ENCODE assay signal across 8 mouse cellular contexts in genomic region chr8:119466105-119466504, GRCm38 (mm10). TPM values are rescaled to one million over a fixed set of nuclear protein-coding genes. Genes with fewer than 3 reads are reported as not detected.
DNase-seq lines count a peak whose midpoint lies in the region; ATAC-seq lines count a peak whose summit lies in the region.

No protein-coding gene starts in this region.

- 0 out of 2 replicates have a peak, but pooled peaks have one; percentile 32 for ATAC-seq in midbrain, embryonic 14.5 days (ENCODE audit: low FRiP score, low TSS enrichment)

- H3K9me3 ChIP-seq in midbrain, embryonic 14.5 days (ENCODE audit: control insufficient read depth, low read length): no peaks in the 10 kb centered on the region

- DNase-seq in adrenal gland, adult 2 months: peak; percentile 36
- DNase-seq in adrenal gland, adult 18-20 months (ENCODE audit: low spot score in 2 of 2): no peak
- DNase-seq in ovary, postnatal 36 days (ENCODE audit: low spot score): peak; percentile 48
- no peak for DNase-seq in ovary, postnatal 14 days (ENCODE audit: low spot score)
- peak; percentile 60 to 70 for DNase-seq in layer of hippocampus, adult 8-10 months (ENCODE audit: low spot score in 2 of 2)
- DNase-seq in midbrain, embryonic 14.5 days: peak; percentile 72
- peak; percentile 25 to 38 for DNase-seq in thymus, postnatal 10 days (ENCODE audit: low spot score in 2 of 2)
- DNase-seq in cerebellum, adult 18-20 months: no peak

- WGBS in midbrain, embryonic 14.5 days: under 1% methylated on average over 18 of the region's 18 CpGs

- no peak overlapping the region for H3K4me3 ChIP-seq in midbrain, embryonic 14.5 days (replicated peaks; ENCODE audit: low read depth, low read length)

- H3K9ac ChIP-seq in midbrain, embryonic 14.5 days (replicated peaks; ENCODE audit: low read length): no peak overlapping the region; the same call in 1 of the 2 replicates

- no peaks in the 10 kb centered on the region for H3K36me3 ChIP-seq in midbrain, embryonic 14.5 days (ENCODE audit: control insufficient read depth, insufficient read depth, low read length)

- 0 out of 2 replicates have a peak overlapping the region, but pooled peaks have one; percentile 27 for H3K27ac ChIP-seq in midbrain, embryonic 14.5 days (replicated peaks; ENCODE audit: low read depth, low read length)

- peak overlapping the region; percentile 43 for H3K4me2 ChIP-seq in midbrain, embryonic 14.5 days (ENCODE audit: low read length)

- 0 out of 2 replicates have a peak, but pooled peaks cover 7% of the 10 kb centered on the region for H3K27me3 ChIP-seq in midbrain, embryonic 14.5 days (ENCODE audit: control insufficient read depth, insufficient read depth, low read length)

- peaks cover 34% of the 10 kb centered on the region for H3K4me1 ChIP-seq in midbrain, embryonic 14.5 days (ENCODE audit: control insufficient read depth, insufficient read depth, low read length)

RNA-seq across cellular contexts. Expression of gene Necab2, which starts 19.6 kb away (rescaled TPM):
- total RNA-seq in adrenal gland, adult 2 months (2021): 1 to 10 TPM; 6.5 to 8.2 TPM
- polyA plus RNA-seq in adrenal gland, adult 2 months (2012; rRNA removed): 6.8 and 8.4 TPM in 2 replicates
- 1 to 10 TPM; 6.2 to 8.6 TPM for total RNA-seq in adrenal gland, adult 18-20 months (2021)
- total RNA-seq in layer of hippocampus, adult 8-10 months (2022): 100 to 1,000 TPM; 104 to 119 (median 115) TPM
- polyA plus RNA-seq in midbrain, embryonic 14.5 days (2014; fragmentation: Nextera tagmentation; extraction: Ambion mirVana): 45.7 and 56.4 TPM in 2 replicates

RNA-seq across cellular contexts. Expression of gene Osgin1, which starts 32.2 kb away (rescaled TPM):
- 100 to 1,000 TPM; 123 to 166 TPM for total RNA-seq in adrenal gland, adult 2 months (2021)
- 266 and 274 TPM in 2 replicates for polyA plus RNA-seq in adrenal gland, adult 2 months (2012; rRNA removed)
- total RNA-seq in adrenal gland, adult 18-20 months (2021): 100 to 1,000 TPM; 161 to 218 TPM
- 1 to 10 TPM in 2 of 4 experiments, under 1 TPM in 2; 0.22 to 1.2 (median 0.91) TPM for total RNA-seq in layer of hippocampus, adult 8-10 months (2022)
- polyA plus RNA-seq in midbrain, embryonic 14.5 days (2014; fragmentation: Nextera tagmentation; extraction: Ambion mirVana): 0.26 TPM in 1 of 2 replicates, not detected in the other

RNA-seq across cellular contexts. Expression of gene Slc38a8, which starts 35.4 kb away (rescaled TPM):
- not detected for total RNA-seq in adrenal gland, adult 2 months (2021)
- polyA plus RNA-seq in adrenal gland, adult 2 months (2012; rRNA removed): 0.11 and 0.12 TPM in 2 replicates
- not detected for total RNA-seq in adrenal gland, adult 18-20 months (2021)
- under 1 TPM in 3 of 4 experiments, not detected in 1; 0.23 to 0.41 (median 0.40) TPM for total RNA-seq in layer of hippocampus, adult 8-10 months (2022)
- not detected in 2 replicates for polyA plus RNA-seq in midbrain, embryonic 14.5 days (2014; fragmentation: Nextera tagmentation; extraction: Ambion mirVana)

Comparison
In these comparisons a context has a peak if more than half of its experiments do, and no peak if none do; other contexts are left out.
1. DNase-seq: peak in adrenal gland, adult 2 months (single experiment), ovary, postnatal 36 days (single experiment), layer of hippocampus, adult 8-10 months (2 of 2), midbrain, embryonic 14.5 days (single experiment) and thymus, postnatal 10 days (2 of 2); none in adrenal gland, adult 18-20 months (0 of 2), ovary, postnatal 14 days (single experiment) and cerebellum, adult 18-20 months (0 of 2).
2. RNA of gene Necab2, which starts 19.6 kb away (total RNA-seq): 104 to 119 TPM in layer of hippocampus, adult 8-10 months; 6.2 to 8.6 TPM in adrenal gland, adult 18-20 months and 6.5 to 8.2 TPM in adrenal gland, adult 2 months; every median in the first group is over 10 times any median in the second.
3. RNA of gene Osgin1, which starts 32.2 kb away (total RNA-seq): 161 to 218 TPM in adrenal gland, adult 18-20 months and 123 to 166 TPM in adrenal gland, adult 2 months; 0.22 to 1.2 TPM in layer of hippocampus, adult 8-10 months; every median in the first group is over 10 times any median in the second.